Mouse (Mus musculus) olfactory bulb, adult 2 months (tissue): ENCODE measurements around the gene Glb1l2.

Experiments
- CTCF ChIP-seq: fragments of 200-500 bp; IDR thresholded peaks from 2 replicates; pipeline ENCODE4 v1.5.1; 2012; ENCODE audit warnings: low read depth, mild to moderate bottlenecking, low read length, moderate library complexity; ENCODE audit not compliant: insufficient read depth
- POLR2A ChIP-seq: fragments of 200-500 bp; IDR thresholded peaks from 2 replicates; pipeline ENCODE4 v1.6.1; 2012; ENCODE audit warnings: mild to moderate bottlenecking, low read depth, low read length, moderate library complexity; ENCODE audit not compliant: insufficient read depth

- TF ChIP-seq CTCF (no peak), POLR2A (no peak)
Measured at GRCm38 (mm10) chr9:26778421-26778820, 27.8 kb downstream of the Glb1l2 start.
